Comparison of ENCODE assay signal across 22 mouse cellular contexts in the genomic region with DNA sequence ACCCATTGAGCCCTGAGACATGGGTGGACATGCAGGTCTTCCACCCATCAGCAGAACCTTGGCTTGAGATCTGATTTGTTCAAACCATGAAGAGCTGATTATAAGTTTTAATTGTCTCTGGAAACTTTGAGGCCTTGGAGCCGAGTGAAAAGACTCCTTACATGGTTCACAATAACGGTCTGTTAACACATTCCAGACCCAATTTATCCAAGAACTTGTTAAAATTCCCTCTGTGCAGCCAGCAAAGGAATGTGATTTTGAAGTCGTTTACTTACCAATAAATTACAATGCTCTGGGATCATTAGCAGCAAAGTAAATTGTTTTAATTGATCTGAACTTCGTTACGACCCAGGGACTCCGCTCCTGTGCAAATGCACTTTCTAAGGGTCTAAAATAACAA.
A peak's percentile ranks its signal among the peaks of the same experiment; 100 is the strongest.
DNase-seq lines count a peak whose midpoint lies in the region; ATAC-seq and TF ChIP-seq lines count a peak whose summit lies in the region.
"Had no signal": no experiment of that assay in that cellular context is flagged by ENCODE, and none has a peak within 500 bp of the region (broad histone marks: within the 10 kb centered on the region; RNA-seq: fewer than 3 reads in every experiment).

No protein-coding gene starts in this region.

- WGBS in forebrain, embryonic 10.5 days: 59% methylated on average over 6 of the region's 6 CpGs
- 38% methylated on average over 6 of the region's 6 CpGs for WGBS in forebrain, embryonic 11.5 days
- WGBS in midbrain, embryonic 11.5 days: 78% methylated on average over 6 of the region's 6 CpGs
- WGBS in midbrain, embryonic 15.5 days: 54% methylated on average over 6 of the region's 6 CpGs
- 44% methylated on average over 6 of the region's 6 CpGs for WGBS in limb, embryonic 10.5 days
- 69% methylated on average over 6 of the region's 6 CpGs for WGBS in lung, postnatal 0 days

- no peak for TF ChIP-seq CTCF in lung, postnatal 0 days (IDR thresholded peaks at IDR 0.05)

- no peak for TF ChIP-seq EP300 in lung, postnatal 0 days (IDR thresholded peaks at IDR 0.05)

- H3K4me3 ChIP-seq in forebrain, embryonic 10.5 days: no peak overlapping the region
- H3K4me3 ChIP-seq in forebrain, embryonic 11.5 days (ENCODE audit: low read depth, low read length): no peak overlapping the region
- H3K4me3 ChIP-seq in midbrain, embryonic 11.5 days (ENCODE audit: low read depth, low read length): no peak overlapping the region
- no peak overlapping the region for H3K4me3 ChIP-seq in midbrain, embryonic 15.5 days
- no peak overlapping the region for H3K4me3 ChIP-seq in limb, embryonic 10.5 days
- no peak overlapping the region for H3K4me3 ChIP-seq in lung, postnatal 0 days (ENCODE audit: low read depth, low read length)
- H3K4me3 ChIP-seq: embryonic facial prominence, embryonic 10.5 days; heart, adult 2 months; heart, embryonic 15.5 days; hindbrain, embryonic 15.5 days had no signal

- no peak overlapping the region for H3K9ac ChIP-seq in forebrain, embryonic 11.5 days (ENCODE audit: low read length)
- no peak overlapping the region for H3K9ac ChIP-seq in midbrain, embryonic 11.5 days (ENCODE audit: low read length)
- no peak overlapping the region for H3K9ac ChIP-seq in midbrain, embryonic 15.5 days
- no peak overlapping the region for H3K9ac ChIP-seq in lung, postnatal 0 days (replicated peaks; ENCODE audit: low read depth)
- H3K9ac ChIP-seq: heart, embryonic 15.5 days; hindbrain, embryonic 15.5 days had no signal

- H3K9me3 ChIP-seq in forebrain, embryonic 10.5 days: no peaks in the 10 kb centered on the region
- H3K9me3 ChIP-seq in forebrain, embryonic 11.5 days (ENCODE audit: control insufficient read depth, low read length): no peaks in the 10 kb centered on the region
- H3K9me3 ChIP-seq in midbrain, embryonic 11.5 days (ENCODE audit: control insufficient read depth, low read length): no peaks in the 10 kb centered on the region
- no peaks in the 10 kb centered on the region for H3K9me3 ChIP-seq in midbrain, embryonic 15.5 days
- H3K9me3 ChIP-seq in limb, embryonic 10.5 days (replicated peaks): no peaks in the 10 kb centered on the region
- no peaks in the 10 kb centered on the region for H3K9me3 ChIP-seq in lung, postnatal 0 days (ENCODE audit: low read length)
- H3K9me3 ChIP-seq: embryonic facial prominence, embryonic 10.5 days; heart, embryonic 15.5 days; hindbrain, embryonic 15.5 days had no signal

- H3K36me3 ChIP-seq in forebrain, embryonic 10.5 days (replicated peaks): no peaks in the 10 kb centered on the region
- H3K36me3 ChIP-seq in forebrain, embryonic 11.5 days (ENCODE audit: control insufficient read depth, insufficient read depth, low read length): no peaks in the 10 kb centered on the region
- no peaks in the 10 kb centered on the region for H3K36me3 ChIP-seq in midbrain, embryonic 11.5 days (ENCODE audit: control insufficient read depth, insufficient read depth, low read length)
- no peaks in the 10 kb centered on the region for H3K36me3 ChIP-seq in midbrain, embryonic 15.5 days (replicated peaks)
- no peaks in the 10 kb centered on the region for H3K36me3 ChIP-seq in limb, embryonic 10.5 days
- no peaks in the 10 kb centered on the region for H3K36me3 ChIP-seq in lung, postnatal 0 days (ENCODE audit: insufficient read depth, low read length)
- H3K36me3 ChIP-seq: embryonic facial prominence, embryonic 10.5 days; G1E; heart, embryonic 15.5 days; hindbrain, embryonic 15.5 days had no signal

- no peak for DNase-seq in forebrain, embryonic 10.5 days (ENCODE audit: extremely low spot score, low spot score)
- no peak for DNase-seq in forebrain, embryonic 11.5 days (ENCODE audit: low spot score)
- peak; percentile 71 for DNase-seq in midbrain, embryonic 11.5 days (ENCODE audit: low spot score, missing footprints)
- DNase-seq in limb, embryonic 10.5 days (ENCODE audit: low spot score): no peak
- no peak for DNase-seq in lung, postnatal 0 days (ENCODE audit: low spot score)
- DNase-seq: adrenal gland, postnatal 10 days; B cell, adult 2 months; cerebellum, adult 2 months; cerebellum, postnatal 10 days; gastrocnemius, postnatal 14 days; heart, adult 2 months; heart, postnatal 14 days had no signal

- H3K27me3 ChIP-seq in forebrain, embryonic 10.5 days (ENCODE audit: poor library complexity, severe bottlenecking): no peaks in the 10 kb centered on the region
- no peaks in the 10 kb centered on the region for H3K27me3 ChIP-seq in forebrain, embryonic 11.5 days (ENCODE audit: control insufficient read depth, insufficient read depth, low read length)
- no peaks in the 10 kb centered on the region for H3K27me3 ChIP-seq in midbrain, embryonic 11.5 days (ENCODE audit: control insufficient read depth, insufficient read depth, low read length)
- no peaks in the 10 kb centered on the region for H3K27me3 ChIP-seq in midbrain, embryonic 15.5 days (replicated peaks)
- H3K27me3 ChIP-seq in limb, embryonic 10.5 days (ENCODE audit: low read depth, poor library complexity, severe bottlenecking): no peaks in the 10 kb centered on the region
- H3K27me3 ChIP-seq in lung, postnatal 0 days (replicated peaks; ENCODE audit: insufficient read depth, low read length): no peaks in the 10 kb centered on the region
- H3K27me3 ChIP-seq: heart, embryonic 15.5 days; hindbrain, embryonic 15.5 days had no signal

- peak overlapping the region; percentile 65 for H3K27ac ChIP-seq in forebrain, embryonic 10.5 days
- H3K27ac ChIP-seq in forebrain, embryonic 11.5 days (ENCODE audit: low read depth, low read length): no peak overlapping the region
- no peak overlapping the region for H3K27ac ChIP-seq in midbrain, embryonic 11.5 days (ENCODE audit: low read depth, low read length)
- H3K27ac ChIP-seq in midbrain, embryonic 15.5 days: no peak overlapping the region
- H3K27ac ChIP-seq in limb, embryonic 10.5 days: peak overlapping the region; percentile 56
- H3K27ac ChIP-seq in lung, postnatal 0 days (ENCODE audit: low read length): no peak overlapping the region
- H3K27ac ChIP-seq: embryonic facial prominence, embryonic 10.5 days; heart, adult 2 months; heart, embryonic 15.5 days; hindbrain, embryonic 15.5 days had no signal

- no peak for ATAC-seq in forebrain, embryonic 11.5 days (replicated peaks; ENCODE audit: low FRiP score)
- ATAC-seq in midbrain, embryonic 11.5 days (ENCODE audit: low FRiP score): no peak
- no peak for ATAC-seq in midbrain, embryonic 15.5 days (replicated peaks)
- ATAC-seq in megakaryocyte, adult 5-6 weeks (ENCODE audit: poor library complexity, severe bottlenecking): no peak
- ATAC-seq in lung, postnatal 0 days: no peak
- ATAC-seq: CD4-positive, CD25-positive, alpha-beta regulatory T cell, adult 4 months; inflammation-experienced regulatory T-cells, adult 6 months; intestine, postnatal 0 days had no signal

- no peak overlapping the region for H3K4me2 ChIP-seq in forebrain, embryonic 11.5 days (ENCODE audit: low read depth, low read length, severe bottlenecking)
- H3K4me2 ChIP-seq in midbrain, embryonic 11.5 days: no peak overlapping the region
- H3K4me2 ChIP-seq in midbrain, embryonic 15.5 days: no peak overlapping the region
- H3K4me2 ChIP-seq in lung, postnatal 0 days (replicated peaks; ENCODE audit: low read depth, low read length): no peak overlapping the region
- H3K4me2 ChIP-seq: heart, embryonic 11.5 days; heart, embryonic 15.5 days; hindbrain, embryonic 15.5 days had no signal

- peaks cover 16% of the 10 kb centered on the region for H3K4me1 ChIP-seq in forebrain, embryonic 10.5 days
- peaks cover 3% of the 10 kb centered on the region; the same call in 1 of the 2 replicates for H3K4me1 ChIP-seq in forebrain, embryonic 11.5 days (replicated peaks; ENCODE audit: control insufficient read depth, insufficient read depth, low read length)
- H3K4me1 ChIP-seq in midbrain, embryonic 11.5 days (ENCODE audit: control insufficient read depth, insufficient read depth, low read length): no peaks in the 10 kb centered on the region
- H3K4me1 ChIP-seq in midbrain, embryonic 15.5 days: peaks cover 11% of the 10 kb centered on the region
- H3K4me1 ChIP-seq in limb, embryonic 10.5 days: peaks cover 24% of the 10 kb centered on the region
- no peaks in the 10 kb centered on the region for H3K4me1 ChIP-seq in lung, postnatal 0 days (ENCODE audit: insufficient read depth, low read depth, low read length)
- H3K4me1 ChIP-seq: heart, embryonic 15.5 days had no signal

Comparison
In these comparisons a context has a peak if more than half of its experiments do, and no peak if none do; other contexts are left out.
1. H3K27ac ChIP-seq: peak in forebrain, embryonic 10.5 days (single experiment) and limb, embryonic 10.5 days (single experiment); none in forebrain, embryonic 11.5 days (single experiment), midbrain, embryonic 11.5 days (single experiment), midbrain, embryonic 15.5 days (single experiment) and lung, postnatal 0 days (single experiment).